Mouse (Mus musculus) left cerebral cortex, adult 8-10 months (tissue): ENCODE measurements around the gene Rxfp3. TPM values are rescaled to one million over a fixed set of nuclear protein-coding genes. Genes with fewer than 3 reads are reported as not detected.
A peak's percentile ranks its signal among the peaks of the same experiment; 100 is the strongest.
"Not testable (repeated sequence)": the region's sequence is repeated elsewhere in the genome, so short reads cannot be mapped to it uniquely, and the experiment has no call there.

Experiments used
- DNase-seq, 2 experiments: peaks; one replicate each; pipeline ENCODE4 v3.0.0; 2022; ENCODE audit warnings: low spot score in 2 of 2
- total RNA-seq, 4 experiments: library from RNA; stranded (reverse); gene quantifications; 2 replicates each; pipeline ENCODE4 v1.2.4; 2022

The Rxfp3 gene
- total RNA-seq, 4 experiments from 2014 or later, result 1.8 to 3.2 (median 2.4) TPM

- peak in 1 of 2 experiments; percentile 10 for DNase-seq
These were observed 1.0 kb downstream of the Rxfp3 start for GRCm38 (mm10) chr15:11036535-11037375.

GRCm38 (mm10) chr15:11035947-11036474, 1.8 kb downstream of the Rxfp3 start:
- DNase-seq, result no peak

- no peak for DNase-seq
These were observed 7.6 kb downstream of the Rxfp3 start for GRCm38 (mm10) chr15:11030188-11030587.

- DNase-seq, result no peak
These were observed 10.8 kb downstream of the Rxfp3 start for GRCm38 (mm10) chr15:11026801-11027561.

- DNase-seq, result no peak
These were observed 22.9 kb downstream of the Rxfp3 start for GRCm38 (mm10) chr15:11014931-11015330.

- no peak for DNase-seq
These were observed 26.7 kb downstream of the Rxfp3 start for GRCm38 (mm10) chr15:11010976-11011548.

GRCm38 (mm10) chr15:11008756-11009155, 29.0 kb downstream of the Rxfp3 start:
- no peak for DNase-seq

- DNase-seq, result no peak
These were observed 33.1 kb downstream of the Rxfp3 start for GRCm38 (mm10) chr15:11004646-11005045.

GRCm38 (mm10) chr15:11003791-11004190, 34.0 kb downstream of the Rxfp3 start:
- DNase-seq, result no peak

- DNase-seq, result no peak
These were observed 37.4 kb downstream of the Rxfp3 start, which contains the start of gene Slc45a2 for GRCm38 (mm10) chr15:11000421-11000820. Slc45a2 (plus strand) TSS chr15:11000721.

- no peak for DNase-seq
These were observed 38.0 kb downstream of the Rxfp3 start for GRCm38 (mm10) chr15:10999832-11000231.

GRCm38 (mm10) chr15:10991566-10991965, 46.2 kb downstream of the Rxfp3 start:
- DNase-seq, result no peak

GRCm38 (mm10) chr15:10990411-10990810, 47.4 kb downstream of the Rxfp3 start:
- no peak for DNase-seq

GRCm38 (mm10) chr15:10986477-10986876, 51.3 kb downstream of the Rxfp3 start:
- not testable (repeated sequence) for DNase-seq

- DNase-seq, result no peak
These were observed 52.0 kb downstream of the Rxfp3 start for GRCm38 (mm10) chr15:10985756-10986155.

Other genes starting within 250 kb of the Rxfp3 start
- under 1 TPM in 1 of 4 experiments, not detected in 3; 0.27 TPM for gene C1qtnf3, start 85.7 kb downstream of the Rxfp3 start, total RNA-seq
- gene Amacr, start 56.2 kb downstream of the Rxfp3 start, total RNA-seq, result 10 to 100 TPM in 2 of 4 experiments, 1 to 10 TPM in 2; 8.9 to 14.0 (median 11.3) TPM
- not detected for gene Slc45a2, start 37.3 kb downstream of the Rxfp3 start, total RNA-seq
- under 1 TPM; 0.23 to 0.39 (median 0.25) TPM for gene Adamts12, start 26.8 kb upstream of the Rxfp3 start, total RNA-seq